Mouse (Mus musculus) CD4-positive naive resting alpha-beta T cell, adult 76 days (primary cell): ENCODE results near the gene Cad. TPM values are rescaled to one million over a fixed set of nuclear protein-coding genes. Genes with fewer than 3 reads are reported as not detected.

Experiments
- total RNA-seq: library from RNA; stranded (reverse); gene quantifications from one replicate; pipeline ENCODE4 v1.2.4, GENCODE M21; 2023

Cad gene
- total RNA-seq: 50.3 TPM

DNA sequence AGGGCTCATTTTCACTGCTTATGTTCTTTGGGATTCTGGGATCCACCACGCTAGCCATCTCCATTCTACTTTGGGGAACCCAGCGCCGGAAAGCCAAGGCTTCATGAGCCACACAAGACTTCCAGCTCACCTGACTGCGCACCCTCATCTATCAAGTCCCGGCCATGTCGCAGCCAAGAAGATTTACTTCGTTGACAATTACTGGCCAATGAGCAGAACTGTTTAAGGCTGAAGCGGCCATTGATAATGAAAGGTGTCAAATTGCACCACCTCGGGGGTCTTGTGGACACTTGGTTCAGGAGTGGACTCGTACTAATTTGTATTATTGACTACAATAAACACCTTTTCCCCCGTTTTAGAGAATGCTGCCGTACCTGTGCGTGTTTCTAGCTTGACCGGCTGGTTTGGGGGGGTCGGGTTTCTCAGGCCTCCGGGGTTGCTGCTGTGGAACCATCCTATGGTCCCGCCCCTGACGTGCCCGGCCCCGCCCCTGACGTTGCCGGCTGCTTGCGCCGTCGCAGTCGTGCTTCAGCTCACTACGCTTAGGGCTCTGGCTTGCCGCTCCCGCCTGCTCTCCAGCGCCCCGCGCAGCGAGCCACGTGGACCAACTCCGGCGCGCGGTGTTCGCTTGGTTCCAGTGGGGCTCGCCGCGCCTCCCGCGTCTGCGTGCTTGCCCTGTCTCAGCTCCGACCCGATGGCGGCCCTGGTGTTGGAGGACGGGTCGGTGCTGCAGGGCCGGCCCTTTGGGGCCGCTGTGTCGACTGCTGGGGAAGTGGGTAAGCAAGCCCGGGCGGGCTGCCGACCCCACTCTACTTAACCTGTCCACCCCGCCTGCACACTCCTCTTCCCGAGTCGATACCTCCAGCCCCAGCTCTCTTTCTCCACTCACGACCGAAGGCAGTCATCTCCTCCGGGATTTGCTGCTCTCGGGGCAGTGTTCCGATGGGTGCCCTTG, at the start of gene Cad:
Cad (plus strand) TSS at position 520 of the 955 bp plus-strand sequence.

DNA sequence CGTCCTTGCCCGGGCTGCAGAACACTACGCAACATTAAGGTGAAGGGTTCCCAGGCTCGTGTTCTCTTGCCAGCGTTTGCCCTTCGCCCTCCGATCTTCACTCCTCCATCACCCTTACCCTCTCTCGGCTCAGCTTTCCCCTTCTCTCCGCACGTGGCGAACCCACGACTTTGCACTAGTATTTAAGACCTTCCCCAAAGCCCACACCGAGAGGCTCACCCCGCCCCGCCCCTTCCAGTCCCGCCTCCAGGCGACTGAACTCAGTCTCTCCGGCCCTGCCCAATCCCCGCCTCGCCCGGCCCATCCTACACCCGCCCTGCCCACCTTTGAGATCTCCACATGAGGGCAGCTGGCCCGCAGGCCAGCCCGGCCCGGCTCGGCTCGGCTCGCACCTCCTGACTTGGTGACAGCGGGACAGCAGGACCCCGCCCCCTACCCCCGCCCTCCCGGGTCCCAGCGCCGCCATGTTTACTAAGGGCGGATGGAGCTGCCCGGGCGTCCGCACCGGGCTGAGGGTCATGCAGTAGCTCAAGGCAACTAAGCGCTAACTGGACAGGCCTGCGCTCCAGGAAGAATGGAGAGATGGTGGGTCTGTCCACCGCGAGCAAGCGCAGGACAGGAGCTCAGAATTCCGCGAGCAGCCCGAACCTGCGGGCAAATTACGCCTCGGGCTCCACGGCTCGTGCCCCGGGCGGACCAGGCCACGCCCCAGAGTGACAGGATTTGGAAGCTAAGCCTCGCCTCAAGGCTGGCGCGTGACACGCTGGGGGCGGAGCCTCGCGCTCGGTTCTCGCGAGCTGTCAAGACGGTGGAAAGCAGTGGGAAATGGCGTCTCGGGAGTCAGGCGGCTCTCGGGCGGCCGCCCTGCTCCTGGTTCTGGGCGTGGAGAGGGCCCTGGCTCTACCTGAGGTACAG, 6.5 kb upstream of the Cad start, which contains the start of gene Atraid:
Atraid (plus strand) TSS at position 465 of the 915 bp plus-strand sequence.

DNA sequence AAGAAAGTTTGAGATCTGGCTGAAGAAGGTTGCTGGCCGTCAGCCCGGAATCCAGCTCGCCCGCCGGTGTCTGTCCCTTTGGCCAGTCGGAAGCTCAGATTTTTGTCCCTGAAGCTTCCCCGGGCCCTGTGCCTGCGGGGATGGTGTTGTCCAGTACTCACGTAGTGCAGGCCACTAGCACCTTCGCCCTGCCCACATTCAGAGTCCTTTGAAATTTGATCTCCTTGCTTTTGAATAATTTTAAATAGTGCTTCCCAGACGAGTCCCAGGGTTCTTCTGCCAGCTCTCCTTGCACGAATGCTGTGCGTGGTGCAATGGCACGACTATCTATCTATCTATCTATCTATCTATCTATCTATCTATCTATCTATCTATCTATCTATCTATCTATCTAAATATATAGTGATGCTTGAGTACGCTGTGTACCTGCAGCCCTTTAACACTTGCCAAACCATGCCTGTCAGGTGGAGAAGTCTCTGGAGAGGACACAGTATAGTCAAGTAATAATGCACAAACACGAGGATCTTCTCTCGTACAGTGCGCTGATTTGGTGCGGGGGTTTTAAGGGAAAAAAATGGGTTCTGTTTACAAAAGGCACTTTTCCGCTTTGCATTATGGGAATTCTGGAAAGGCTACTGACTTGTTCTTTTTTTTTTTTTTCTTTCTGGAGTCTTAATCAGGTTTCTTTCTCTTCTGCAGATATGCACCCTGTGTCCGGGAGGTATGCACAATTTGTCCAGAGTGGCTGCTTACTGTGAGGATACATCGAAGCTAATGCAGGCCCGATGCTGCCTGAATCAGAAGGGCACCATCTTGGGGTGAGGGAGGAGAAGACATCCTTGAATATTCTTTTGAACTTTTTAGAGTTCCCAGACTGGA, 5.6 kb upstream of the Cad start, which contains the start of gene Slc5a6:
Slc5a6 (minus strand) TSS at position 162 of the 879 bp plus-strand sequence.

DNA sequence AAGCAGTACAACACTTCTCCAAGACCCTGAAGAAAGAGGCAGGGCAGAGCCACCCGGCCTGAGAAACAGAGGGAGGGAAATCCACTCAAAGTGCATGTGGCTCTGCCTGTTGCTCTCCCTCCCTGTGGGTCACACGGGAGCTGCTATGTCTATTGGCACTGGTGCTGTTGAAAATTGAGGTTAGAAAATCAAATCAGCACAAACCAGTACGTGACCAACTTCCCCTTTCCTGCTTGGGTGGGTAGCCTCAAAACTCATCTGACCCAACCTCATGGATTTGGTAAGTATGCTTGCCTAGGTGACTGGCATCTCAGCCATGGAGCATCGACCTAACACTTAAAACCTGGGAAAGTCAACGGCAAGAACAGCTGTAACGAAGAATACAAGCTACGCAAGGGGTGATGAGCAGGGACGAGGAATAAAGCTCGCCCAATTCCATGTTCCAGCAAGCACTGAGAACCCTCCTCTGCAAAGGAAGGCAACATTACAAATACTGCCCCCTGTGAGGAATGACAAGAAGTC, 51.3 kb downstream of the Cad start, which contains the start of gene Dnajc5g:
Dnajc5g (plus strand) TSS at position 472 of the 522 bp plus-strand sequence.

DNA sequence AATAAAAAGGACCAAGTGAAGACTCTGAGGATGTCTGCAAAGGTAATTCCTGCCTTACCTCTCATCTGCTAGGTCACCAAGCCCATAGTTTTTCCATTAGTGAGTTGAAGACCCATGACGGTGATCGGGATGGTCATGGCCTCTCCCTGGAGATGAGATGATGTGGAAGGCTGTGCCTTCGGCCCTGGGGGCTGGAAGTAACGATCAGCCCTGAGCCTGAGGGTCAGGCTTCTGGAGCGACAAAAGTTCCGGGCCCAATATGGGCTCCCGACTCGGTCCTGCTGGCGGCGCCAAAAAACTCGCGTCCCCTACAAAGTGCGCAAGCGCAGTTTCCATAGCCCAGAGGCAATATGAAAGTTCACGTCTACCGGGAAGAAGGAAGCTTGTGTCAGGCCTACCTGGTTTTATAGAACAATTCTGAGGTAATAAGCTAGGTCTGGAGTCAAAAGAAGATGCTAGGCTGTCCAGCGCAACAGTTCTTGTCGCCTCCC, 53.5 kb downstream of the Cad start, which contains the start of gene Slc30a3:
Slc30a3 (minus strand) TSS at position 238 of the 491 bp plus-strand sequence.

DNA sequence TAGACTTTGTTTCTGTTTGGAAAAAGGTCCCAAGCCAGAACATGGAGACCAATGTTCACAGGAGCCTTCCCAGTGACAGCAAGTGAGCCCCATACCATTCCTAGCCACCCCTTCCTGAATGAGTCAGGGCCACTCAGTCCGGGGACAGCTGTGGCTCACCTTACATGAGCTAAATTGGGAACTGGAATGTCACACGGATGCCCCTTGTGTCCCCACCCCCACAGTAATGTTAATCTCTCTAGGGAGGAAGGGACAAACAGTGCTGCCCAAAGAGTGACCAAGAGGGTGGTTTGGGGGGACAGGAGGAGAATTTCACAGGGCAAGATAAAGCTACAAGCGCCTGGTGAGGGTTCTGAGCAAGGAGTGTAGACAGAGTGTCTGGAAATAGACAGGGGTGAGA, 61.8 kb downstream of the Cad start, which contains the start of gene Trim54:
Trim54 (plus strand) TSS at position 359 of the 400 bp plus-strand sequence.

Other genes with a start within 250 kb of the Cad start
- 11.1 TPM for gene Mapre3, start 240.1 kb upstream of the Cad start, total RNA-seq
- gene Tmem214, start 186.8 kb upstream of the Cad start, total RNA-seq: 37.7 TPM
- 12.3 TPM for gene Agbl5, start 166.1 kb upstream of the Cad start, total RNA-seq
- gene Ost4, start 147.0 kb upstream of the Cad start, total RNA-seq: 150 TPM
- gene Emilin1, start 141.4 kb upstream of the Cad start, total RNA-seq: 5.5 TPM
- 14.2 TPM for gene Khk, start 133.3 kb upstream of the Cad start, total RNA-seq
- not detected for gene Cgref1, start 109.2 kb upstream of the Cad start, total RNA-seq
- 163 TPM for gene Preb, start 94.4 kb upstream of the Cad start, total RNA-seq
- not detected for gene Tcf23, start 86.1 kb upstream of the Cad start, total RNA-seq
- 32.9 TPM for gene Atraid, start 6.5 kb upstream of the Cad start, total RNA-seq
- 9.5 TPM for gene Slc5a6, start 5.9 kb upstream of the Cad start, total RNA-seq
- not detected for gene Dnajc5g, start 51.5 kb downstream of the Cad start, total RNA-seq
- 1.3 TPM for gene Slc30a3, start 53.5 kb downstream of the Cad start, total RNA-seq
- gene Trim54, start 61.9 kb downstream of the Cad start, total RNA-seq: not detected
- not detected for gene Ucn, start 84.0 kb downstream of the Cad start, total RNA-seq
- gene Mpv17, start 99.5 kb downstream of the Cad start, total RNA-seq: 18.9 TPM
- 5.2 TPM for gene Gm29609, start 125.1 kb downstream of the Cad start, total RNA-seq
- 168 TPM for gene Gtf3c2, start 125.4 kb downstream of the Cad start, total RNA-seq
- 68.5 TPM for gene Snx17, start 138.4 kb downstream of the Cad start, total RNA-seq
- gene Eif2b4, start 138.7 kb downstream of the Cad start, total RNA-seq: 36.4 TPM
- 27.9 TPM for gene Zfp513, start 147.5 kb downstream of the Cad start, total RNA-seq
- gene Ppm1g, start 165.9 kb downstream of the Cad start, total RNA-seq: 128 TPM
- 190 TPM for gene Nrbp1, start 186.1 kb downstream of the Cad start, total RNA-seq
- gene Gm9970, start 186.5 kb downstream of the Cad start, total RNA-seq: not detected
- gene Krtcap3, start 196.9 kb downstream of the Cad start, total RNA-seq: 20.0 TPM
- gene Ift172, start 236.3 kb downstream of the Cad start, total RNA-seq: 15.1 TPM
- not detected for gene Fndc4, start 241.3 kb downstream of the Cad start, total RNA-seq
- gene Gckr, start 242.7 kb downstream of the Cad start, total RNA-seq: not detected